Mouse (Mus musculus): ENCODE measurements around the gene Gm5426.

The Gm5426 gene

GRCm38 (mm10) chr10:96132161-96132560, 4.2 kb upstream of the Gm5426 start:
- in situ Hi-C loops (cut with MboI, MseI) = loop anchor here (25.0 kb wide), 1 partner anchor 1580 kb away; no protein-coding TSS in a partner anchor

GRCm38 (mm10) chr10:96138585-96138984, 2.2 kb downstream of the Gm5426 start:
- in situ Hi-C loops (cut with MboI, MseI) = loop anchor here (25.0 kb wide), 1 partner anchor 1574 kb away; no protein-coding TSS in a partner anchor

- in situ Hi-C loops (cut with MboI, MseI) = loop anchor here (25.0 kb wide), 1 partner anchor 1573 kb away; no protein-coding TSS in a partner anchor
These were observed 2.9 kb downstream of the Gm5426 start for GRCm38 (mm10) chr10:96139274-96139673.

DNA sequence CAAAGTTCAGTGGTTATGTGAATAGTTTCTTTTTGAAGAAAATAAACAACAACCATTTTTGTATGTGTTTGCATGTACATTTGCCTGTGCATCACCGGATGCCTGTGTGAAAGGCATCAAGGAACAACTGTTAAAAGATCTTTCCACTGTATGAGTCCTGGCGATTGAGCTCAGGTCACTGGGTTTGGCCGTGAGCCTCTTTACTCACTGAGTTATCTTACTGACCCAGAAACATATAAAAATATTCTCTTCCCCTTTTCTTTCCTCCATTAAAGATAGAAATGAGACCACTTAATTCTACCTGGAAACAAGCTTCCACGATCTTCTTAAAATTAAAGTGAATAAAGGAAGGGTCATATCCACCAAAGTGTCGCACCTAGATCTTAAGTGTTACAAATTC, 10.2 kb downstream of the Gm5426 start:
- in situ Hi-C loops (cut with MboI, MseI) = loop anchor here (10.0 to 25.0 kb wide), 3 partner anchors 1158 to 1566 kb away; no protein-coding TSS in a partner anchor

DNA sequence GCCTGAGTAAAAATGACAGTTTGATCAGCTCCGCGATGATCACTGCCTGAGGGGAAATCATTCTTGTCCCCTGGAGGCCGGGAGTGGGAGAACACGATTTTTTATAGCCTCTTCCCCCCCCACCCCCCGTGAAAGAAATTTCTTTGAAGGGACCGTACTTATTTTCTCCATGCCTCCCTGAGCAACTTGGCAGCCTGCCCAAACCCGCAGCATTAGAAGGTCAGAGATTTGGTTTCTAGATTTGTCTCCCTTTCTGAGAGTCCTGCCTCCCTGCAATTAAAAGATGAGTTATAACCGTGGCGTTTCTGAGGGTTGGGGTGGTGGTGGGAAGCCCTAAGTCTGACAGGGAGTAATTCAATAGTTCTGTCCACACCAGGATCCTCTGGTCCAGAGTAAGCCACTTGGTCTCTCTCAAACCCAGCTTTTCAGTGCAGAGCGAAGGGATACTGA, 11.9 kb downstream of the Gm5426 start:
- in situ Hi-C loops (cut with MboI, MseI) = loop anchor here (10.0 to 25.0 kb wide), 3 partner anchors 1157 to 1564 kb away; no protein-coding TSS in a partner anchor

DNA sequence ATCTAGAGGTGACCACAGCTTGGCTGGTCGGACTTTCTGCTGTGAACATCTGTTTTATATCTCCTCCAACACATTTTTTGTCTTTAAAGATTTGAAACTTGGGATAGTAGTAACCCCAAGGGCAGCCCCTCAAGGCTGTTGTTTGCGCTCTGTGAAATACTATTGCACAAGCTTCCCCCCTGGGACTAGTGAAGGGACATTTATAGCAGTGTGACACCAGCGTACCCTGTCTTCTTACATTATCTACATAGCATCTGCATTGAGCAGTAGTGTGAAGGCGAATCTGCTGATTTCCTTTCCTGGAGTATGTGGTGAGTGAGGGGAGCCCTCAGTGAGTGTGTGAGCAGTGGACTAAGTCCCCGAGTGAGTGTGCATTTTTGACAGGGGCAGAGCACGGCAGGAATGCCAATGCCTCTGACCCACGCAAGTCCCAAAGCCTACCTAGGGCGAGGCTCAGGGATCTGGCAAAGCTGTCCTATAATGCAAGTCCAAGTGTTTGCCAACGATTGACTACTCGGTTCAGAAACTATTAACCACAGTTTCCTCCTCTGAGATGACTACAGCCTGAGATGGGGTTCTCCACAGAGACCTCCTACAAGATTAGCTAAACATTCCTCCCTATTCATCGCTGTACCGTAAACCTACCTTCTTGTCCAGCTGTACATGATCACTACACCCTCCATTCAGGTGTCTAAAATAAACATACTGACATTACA, 14.2 kb downstream of the Gm5426 start:
- in situ Hi-C loops (cut with MboI, MseI) = no loop called here

DNA sequence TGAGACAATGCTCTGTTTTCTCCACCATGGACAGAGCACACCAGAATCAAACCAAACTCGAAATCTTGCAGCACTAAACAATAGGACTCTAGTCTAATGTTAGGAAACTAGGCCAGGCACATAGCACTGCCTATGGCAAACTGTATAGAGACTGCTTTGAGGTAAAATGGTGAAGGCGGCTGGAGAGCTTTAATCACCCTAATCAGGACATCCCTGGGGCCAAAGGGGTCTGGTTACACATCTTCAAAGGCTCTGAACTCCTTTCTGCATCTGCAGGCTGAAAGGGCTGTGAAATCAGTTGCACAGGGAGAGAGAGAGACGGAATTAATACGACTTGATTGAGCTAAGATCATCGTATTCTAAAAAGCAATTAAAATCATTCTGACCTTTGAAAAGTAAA, 16.9 kb downstream of the Gm5426 start:
- in situ Hi-C loops (cut with MboI, MseI) = no loop called here

GRCm38 (mm10) chr10:96162975-96163706, 26.7 kb downstream of the Gm5426 start:
- in situ Hi-C loops (cut with MboI, MseI) = no loop called here

- in situ Hi-C loops (cut with MboI, MseI) = no loop called here
These were observed 27.4 kb downstream of the Gm5426 start for GRCm38 (mm10) chr10:96163791-96164190.

DNA sequence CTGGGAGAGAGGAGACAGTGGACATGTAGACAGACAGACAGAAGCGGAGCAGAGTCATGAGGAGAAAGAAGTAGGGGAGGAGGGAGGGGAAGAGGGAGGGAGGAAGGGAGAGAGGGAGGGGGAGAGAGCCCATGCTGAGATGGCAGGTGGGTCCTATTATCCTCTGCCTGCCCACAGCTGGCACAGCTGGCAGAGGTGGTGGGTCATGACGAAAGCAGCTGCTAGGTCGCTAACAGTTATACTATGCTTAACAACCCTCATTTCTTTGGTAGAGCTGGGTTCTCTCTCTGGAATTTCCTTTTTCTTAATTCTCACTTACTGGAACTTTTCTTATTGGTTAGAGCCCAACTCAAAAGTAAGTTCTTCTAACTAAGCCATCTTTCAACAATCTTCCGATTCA, 28.9 kb downstream of the Gm5426 start:
- in situ Hi-C loops (cut with MboI, MseI) = no loop called here

DNA sequence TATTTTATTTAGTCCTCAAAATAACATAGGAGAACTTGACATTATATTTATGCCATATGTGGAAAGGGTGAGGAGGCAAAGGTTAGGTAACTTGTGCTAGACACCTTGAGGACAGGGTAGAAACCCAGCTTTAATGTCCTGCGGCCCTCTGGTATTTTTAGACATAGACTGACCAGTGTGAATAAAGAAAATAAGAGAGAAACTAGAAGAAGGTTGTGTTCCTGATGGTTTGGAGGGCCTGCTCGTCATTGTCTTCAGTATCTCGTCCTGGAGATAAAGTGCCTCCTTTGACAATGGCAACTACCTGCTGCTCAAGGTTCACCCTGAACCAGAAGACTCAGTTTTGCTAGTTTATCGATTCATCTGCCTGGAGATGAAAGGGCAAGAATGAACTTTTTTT, 32.6 kb downstream of the Gm5426 start:
- in situ Hi-C loops (cut with MboI, MseI) = no loop called here

DNA sequence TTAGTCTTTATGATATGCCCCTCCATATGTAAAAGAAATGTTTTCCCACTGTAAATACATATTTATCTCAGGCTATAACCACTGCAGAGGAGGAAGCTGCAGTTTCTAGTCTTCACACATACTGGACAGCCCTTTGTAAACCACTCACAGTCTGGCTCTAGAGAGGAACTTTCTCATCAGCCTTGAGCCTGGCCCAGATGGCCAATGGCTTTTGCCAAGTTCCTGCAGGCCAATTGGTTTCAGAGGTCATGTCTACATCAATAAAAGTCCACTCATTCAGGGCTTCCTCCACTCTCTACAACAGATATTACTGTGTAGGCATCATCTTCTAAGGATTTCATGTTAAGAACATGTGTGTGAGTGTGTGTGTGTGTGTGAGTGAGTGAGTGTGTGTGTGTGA, 35.1 kb downstream of the Gm5426 start:
- in situ Hi-C loops (cut with MboI, MseI) = no loop called here

DNA sequence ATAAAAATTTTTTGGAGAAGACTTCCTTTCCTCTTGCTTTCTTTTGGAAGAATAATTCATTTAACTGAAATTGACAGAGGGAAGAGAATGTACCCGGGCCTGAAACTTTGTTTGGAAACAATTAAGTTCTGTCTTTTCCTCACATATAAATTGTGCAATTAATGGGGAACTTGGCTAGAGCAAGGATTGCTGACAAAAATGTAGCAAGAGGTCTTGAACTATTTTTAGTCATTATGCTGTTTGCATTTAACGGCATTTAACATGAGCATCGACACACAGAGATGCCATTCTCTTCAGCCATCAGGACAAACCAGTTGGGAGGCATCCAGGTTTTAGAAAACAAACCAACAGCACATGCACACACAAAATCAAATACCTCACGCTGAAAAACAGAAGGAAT, 36.6 kb downstream of the Gm5426 start:
- in situ Hi-C loops (cut with MboI, MseI) = no loop called here

DNA sequence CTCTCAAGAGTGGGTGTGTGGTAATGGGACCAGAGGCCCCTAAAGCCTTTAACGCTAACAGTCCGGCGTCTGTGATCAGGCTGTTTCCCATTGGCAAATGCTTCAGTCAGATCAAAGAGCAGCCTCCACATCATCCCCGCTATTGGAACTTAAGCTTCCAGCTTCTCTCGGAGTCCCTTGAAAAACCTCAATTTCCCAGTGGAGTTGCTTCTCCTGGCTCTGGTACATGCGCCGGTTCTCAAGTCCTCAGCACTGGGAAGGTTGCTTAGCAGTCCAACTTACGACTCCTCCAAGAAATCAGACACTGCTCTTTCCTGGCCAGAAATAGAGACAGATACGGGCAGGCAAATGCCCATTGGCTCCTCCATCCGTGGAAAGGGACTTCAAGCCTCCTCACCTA, 37.4 kb downstream of the Gm5426 start:
- in situ Hi-C loops (cut with MboI, MseI) = no loop called here

DNA sequence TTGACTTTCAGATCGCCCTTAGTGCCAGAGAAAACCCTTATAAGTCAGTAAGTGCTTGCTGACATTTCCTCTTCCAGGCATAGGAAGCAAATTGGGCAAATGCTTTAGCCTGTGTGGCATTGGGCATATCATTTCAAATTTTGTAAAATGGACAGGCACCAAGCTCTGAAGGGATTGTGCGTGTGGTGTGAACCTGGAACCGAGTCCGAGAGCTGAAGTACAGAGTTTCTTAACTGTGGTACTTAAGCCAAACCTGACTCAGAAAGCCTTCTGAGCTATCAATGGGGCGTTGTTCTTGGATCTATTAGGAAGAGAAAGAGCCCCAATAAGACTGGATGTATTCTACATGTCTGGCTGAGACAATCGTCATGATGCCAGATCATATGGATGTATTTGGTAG, 40.5 kb downstream of the Gm5426 start:
- in situ Hi-C loops (cut with MboI, MseI) = no loop called here

DNA sequence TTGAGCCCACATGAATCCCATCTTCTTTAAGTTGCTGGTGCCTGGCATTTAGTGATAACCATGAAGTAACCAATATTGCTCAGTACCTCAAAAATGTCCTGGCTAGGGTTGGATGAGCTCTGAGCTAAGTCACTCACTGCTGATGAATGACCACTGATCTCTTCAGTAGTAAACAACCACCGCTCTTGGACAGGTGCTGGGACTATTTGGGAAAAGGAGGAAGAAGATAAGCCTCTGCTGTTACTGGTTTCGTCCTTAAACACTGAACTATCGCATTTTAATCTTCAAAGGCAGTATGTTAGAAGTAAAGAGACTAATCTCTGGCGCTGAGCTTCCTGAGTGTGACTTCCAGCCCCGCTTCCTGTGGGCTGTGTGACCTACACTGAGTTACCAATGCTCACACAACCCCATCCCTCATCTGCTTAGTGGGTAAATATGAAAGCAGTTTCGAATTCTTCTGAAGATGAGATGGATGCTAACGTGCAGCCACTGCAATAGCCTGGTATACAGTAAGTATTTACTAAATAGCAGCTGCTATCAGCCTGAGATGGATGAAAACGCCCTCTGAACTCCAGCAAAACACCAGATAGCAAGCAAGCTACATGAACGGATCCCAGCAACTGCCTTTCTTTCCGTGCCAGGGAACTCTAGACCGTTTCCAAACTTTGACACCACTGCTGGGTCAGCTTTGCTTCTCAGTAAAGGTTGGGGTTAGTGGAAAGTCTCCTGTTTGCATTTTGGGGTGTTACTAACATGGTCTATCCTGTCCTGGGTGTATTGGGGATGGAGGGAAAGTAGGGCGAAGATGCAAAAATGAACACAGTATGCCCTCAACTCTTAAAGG, 44.4 kb downstream of the Gm5426 start:
- in situ Hi-C loops (cut with MboI, MseI) = no loop called here

GRCm38 (mm10) chr10:96181398-96181790, 45.0 kb downstream of the Gm5426 start:
- in situ Hi-C loops (cut with MboI, MseI) = no loop called here

GRCm38 (mm10) chr10:96181883-96182628, 45.7 kb downstream of the Gm5426 start:
- in situ Hi-C loops (cut with MboI, MseI) = no loop called here

GRCm38 (mm10) chr10:96185026-96185425, 48.6 kb downstream of the Gm5426 start:
- in situ Hi-C loops (cut with MboI, MseI) = no loop called here

DNA sequence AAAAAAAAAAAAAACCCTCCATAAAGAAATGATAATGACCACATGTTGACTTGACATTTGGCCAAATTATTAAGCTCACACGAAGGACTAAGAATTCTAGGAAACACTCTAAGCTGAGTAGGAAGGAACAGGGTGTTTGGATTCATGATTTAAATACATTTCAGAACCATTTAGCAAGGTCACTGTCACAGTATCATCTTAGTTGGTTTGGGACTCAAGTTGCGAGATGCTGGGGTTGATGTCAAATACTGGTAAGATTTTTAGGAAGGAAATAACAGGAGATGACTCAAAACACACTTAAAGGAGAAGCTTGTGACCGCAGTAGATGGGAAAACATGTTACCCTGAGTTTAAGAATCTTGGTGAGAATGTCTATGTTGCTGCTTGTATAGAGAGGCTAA, 49.2 kb downstream of the Gm5426 start:
- in situ Hi-C loops (cut with MboI, MseI) = no loop called here
